Mouse (Mus musculus) lung, postnatal 0 days (tissue): ENCODE measurements around the gene Idua.

Experiments
- CTCF ChIP-seq: IDR thresholded peaks from 2 replicates; pipeline ENCODE4 v1.5.1; 2016; ENCODE audit warnings: antibody characterized with exemption, mild to moderate bottlenecking
- EP300 ChIP-seq: IDR thresholded peaks from 2 replicates; pipeline ENCODE4 v1.6.1; 2016; ENCODE audit warnings: antibody characterized with exemption, mild to moderate bottlenecking, control low read depth

- no peak for TF ChIP-seq CTCF
- no peak for TF ChIP-seq EP300
These were observed 29.0 kb downstream of the Idua start for GRCm38 (mm10) chr5:108689091-108689490.
